Mouse (Mus musculus) testis, adult 2 months (tissue): ENCODE measurements around the gene Calm3.

Experiments used
- CTCF ChIP-seq: fragments of 200-500 bp; IDR thresholded peaks from 2 replicates; pipeline ENCODE4 v1.5.1; 2012; ENCODE audit warnings: low read depth, mild to moderate bottlenecking, inconsistent platforms, low read length, moderate library complexity; ENCODE audit not compliant: control insufficient read depth, insufficient read depth, insufficient replicate concordance
- POLR2A ChIP-seq: fragments of 200-500 bp; IDR thresholded peaks from 2 replicates; pipeline ENCODE4 v1.6.1; 2012; ENCODE audit warnings: low read depth, mild to moderate bottlenecking, inconsistent platforms, low read length, moderate library complexity; ENCODE audit not compliant: control insufficient read depth

DNA sequence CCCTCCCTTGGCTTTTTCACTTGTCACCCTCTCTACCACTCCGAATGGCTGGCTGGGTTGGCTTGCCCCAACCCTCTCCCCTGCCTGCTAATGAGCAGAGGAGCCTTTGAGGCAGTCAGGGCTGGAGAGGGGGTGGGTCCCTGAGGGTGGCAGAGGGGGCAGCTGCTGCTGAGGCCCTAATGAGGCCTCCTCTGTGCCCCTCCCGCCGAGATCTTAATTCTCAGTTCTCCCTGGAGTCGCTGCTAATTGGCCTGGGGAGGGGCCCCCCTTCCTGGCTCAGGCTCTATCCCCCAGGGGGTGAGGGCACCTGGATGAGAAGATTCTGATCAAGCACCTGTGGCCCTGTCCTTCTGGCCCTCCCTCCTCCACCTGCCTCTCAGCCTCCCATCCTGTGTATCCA, 29.6 kb downstream of the Calm3 start:
- no peak for TF ChIP-seq CTCF
- no peak for TF ChIP-seq POLR2A
